Mouse (Mus musculus): ENCODE data around the gene Kalrn. TPM values are rescaled to one million over a fixed set of nuclear protein-coding genes. Genes with fewer than 3 reads are reported as not detected.

Kalrn gene
- polyA plus RNA-seq, 1 experiment from 2014 or later: 39.2 TPM

GRCm38 (mm10) chr16:34036327-34037047 lies 536.8 kb downstream of the Kalrn start:
- Histone ChIP-seq H3K4me1 (no peaks in the 10 kb centered on the region), H3K27ac (no peak overlapping the region), H3K4me3 (no peak overlapping the region), H3K9ac (no peak overlapping the region), H3K9me3 (no peaks in the 10 kb centered on the region), H3K4me2 (no peak overlapping the region), H3K27me3 (replicated peaks) (no peaks in the 10 kb centered on the region), H3K36me3 (replicated peaks) (peaks cover 31% of the 10 kb centered on the region)
- 88% methylated on average over 10 of the region's 10 CpGs for WGBS
- ATAC-seq (replicated peaks): no peak

GRCm38 (mm10) chr16:34035780-34036179 lies 537.6 kb downstream of the Kalrn start:
- Histone ChIP-seq H3K27ac (no peak overlapping the region), H3K27me3 (replicated peaks) (no peaks in the 10 kb centered on the region), H3K9me3 (no peaks in the 10 kb centered on the region), H3K36me3 (replicated peaks) (peaks cover 38% of the 10 kb centered on the region), H3K4me2 (no peak overlapping the region), H3K9ac (no peak overlapping the region), H3K4me3 (no peak overlapping the region), H3K4me1 (no peaks in the 10 kb centered on the region)
- no peak for ATAC-seq (replicated peaks)
- 89% methylated on average over 2 of the region's 2 CpGs for WGBS

- Histone ChIP-seq H3K4me2 (no peak overlapping the region), H3K27ac (no peak overlapping the region), H3K9ac (no peak overlapping the region), H3K4me1 (no peaks in the 10 kb centered on the region), H3K9me3 (no peaks in the 10 kb centered on the region), H3K27me3 (replicated peaks) (no peaks in the 10 kb centered on the region), H3K36me3 (replicated peaks) (peaks cover 35% of the 10 kb centered on the region), H3K4me3 (no peak overlapping the region)
- 97% methylated on average over 17 of the region's 17 CpGs for WGBS
- ATAC-seq (replicated peaks): no peak
These were observed 539.1 kb downstream of the Kalrn start for GRCm38 (mm10) chr16:34034267-34034666.

- Histone ChIP-seq H3K4me3 (no peak overlapping the region), H3K9me3 (no peaks in the 10 kb centered on the region), H3K27me3 (replicated peaks) (no peaks in the 10 kb centered on the region), H3K36me3 (replicated peaks) (peaks cover 34% of the 10 kb centered on the region), H3K9ac (no peak overlapping the region), H3K4me2 (no peak overlapping the region), H3K27ac (no peak overlapping the region), H3K4me1 (no peaks in the 10 kb centered on the region)
- 96% methylated on average over 12 of the region's 12 CpGs for WGBS
- ATAC-seq (replicated peaks): no peak
These were observed 541.2 kb downstream of the Kalrn start for GRCm38 (mm10) chr16:34032011-34032645.

GRCm38 (mm10) chr16:34031565-34031964 lies 541.8 kb downstream of the Kalrn start:
- H3K36me3 ChIP-seq (replicated peaks): peaks cover 40% of the 10 kb centered on the region
- WGBS: 88% methylated on average over 9 of the region's 9 CpGs
- no peak for ATAC-seq (replicated peaks)

GRCm38 (mm10) chr16:34030379-34030778 lies 543.0 kb downstream of the Kalrn start:
- Histone ChIP-seq H3K36me3 (replicated peaks) (peaks cover 43% of the 10 kb centered on the region), H3K9me3 (no peaks in the 10 kb centered on the region), H3K4me1 (no peaks in the 10 kb centered on the region), H3K9ac (no peak overlapping the region), H3K27ac (no peak overlapping the region), H3K4me2 (no peak overlapping the region), H3K27me3 (replicated peaks) (no peaks in the 10 kb centered on the region), H3K4me3 (no peak overlapping the region)
- ATAC-seq (replicated peaks): no peak
- WGBS: 87% methylated on average over 4 of the region's 4 CpGs

More at GRCm38 (mm10) chr16:34031565-34031964, 541.8 kb downstream of the Kalrn start:
- no peaks in the 10 kb centered on the region for H3K4me1 ChIP-seq
- no peaks in the 10 kb centered on the region for H3K27me3 ChIP-seq (replicated peaks)
- no peak overlapping the region for H3K27ac ChIP-seq
- H3K4me3 ChIP-seq: no peak overlapping the region
- no peak overlapping the region for H3K9ac ChIP-seq
- H3K4me2 ChIP-seq: no peak overlapping the region
- no peaks in the 10 kb centered on the region for H3K9me3 ChIP-seq

GRCm38 (mm10) chr16:34029790-34030189 lies 543.5 kb downstream of the Kalrn start:
- no peak for ATAC-seq (replicated peaks)
- Histone ChIP-seq H3K9me3 (no peaks in the 10 kb centered on the region), H3K9ac (no peak overlapping the region), H3K4me3 (no peak overlapping the region), H3K4me2 (no peak overlapping the region), H3K4me1 (no peaks in the 10 kb centered on the region), H3K27ac (no peak overlapping the region), H3K36me3 (replicated peaks) (peaks cover 42% of the 10 kb centered on the region), H3K27me3 (replicated peaks) (no peaks in the 10 kb centered on the region)
- 89% methylated on average over 5 of the region's 5 CpGs for WGBS

GRCm38 (mm10) chr16:34017241-34017640 lies 556.1 kb downstream of the Kalrn start:
- Histone ChIP-seq H3K27ac (no peak overlapping the region), H3K4me1 (no peaks in the 10 kb centered on the region), H3K27me3 (replicated peaks) (no peaks in the 10 kb centered on the region), H3K4me2 (no peak overlapping the region), H3K9me3 (no peaks in the 10 kb centered on the region), H3K4me3 (no peak overlapping the region), H3K9ac (no peak overlapping the region), H3K36me3 (replicated peaks) (peaks cover 15% of the 10 kb centered on the region)
- ATAC-seq (replicated peaks): no peak
- 83% methylated on average over 8 of the region's 8 CpGs for WGBS

- H3K36me3 ChIP-seq (replicated peaks): peaks cover 31% of the 10 kb centered on the region
- no peak overlapping the region for H3K27ac ChIP-seq
- H3K27me3 ChIP-seq (replicated peaks): no peaks in the 10 kb centered on the region
- H3K9ac ChIP-seq: no peak overlapping the region
- 93% methylated on average over 20 of the region's 20 CpGs for WGBS
- ATAC-seq (replicated peaks): no peak
- H3K4me2 ChIP-seq: no peak overlapping the region
- H3K4me1 ChIP-seq: no peaks in the 10 kb centered on the region
- H3K9me3 ChIP-seq: no peaks in the 10 kb centered on the region
- no peak overlapping the region for H3K4me3 ChIP-seq
These were observed 561.1 kb downstream of the Kalrn start for GRCm38 (mm10) chr16:34011991-34012845.

GRCm38 (mm10) chr16:34009567-34009966 lies 563.8 kb downstream of the Kalrn start:
- ATAC-seq (replicated peaks): no peak
- H3K4me1 ChIP-seq: peaks cover 3% of the 10 kb centered on the region
- no peaks in the 10 kb centered on the region for H3K9me3 ChIP-seq
- peaks cover 18% of the 10 kb centered on the region for H3K36me3 ChIP-seq (replicated peaks)
- no peak overlapping the region for H3K4me2 ChIP-seq
- H3K27me3 ChIP-seq (replicated peaks): no peaks in the 10 kb centered on the region
- no peak overlapping the region for H3K9ac ChIP-seq
- no peak overlapping the region for H3K27ac ChIP-seq
- no peak overlapping the region for H3K4me3 ChIP-seq
- 94% methylated on average over 2 of the region's 2 CpGs for WGBS

- Histone ChIP-seq H3K9me3 (no peaks in the 10 kb centered on the region), H3K36me3 (replicated peaks) (peaks cover 13% of the 10 kb centered on the region), H3K4me3 (no peak overlapping the region), H3K27me3 (replicated peaks) (no peaks in the 10 kb centered on the region), H3K9ac (no peak overlapping the region), H3K4me2 (no peak overlapping the region), H3K27ac (no peak overlapping the region), H3K4me1 (peaks cover 12% of the 10 kb centered on the region)
- 95% methylated on average over 3 of the region's 3 CpGs for WGBS
- ATAC-seq (replicated peaks): no peak
These were observed 567.3 kb downstream of the Kalrn start for GRCm38 (mm10) chr16:34005986-34006385.

- H3K4me2 ChIP-seq: no peak overlapping the region
- peak; percentile 89 for ATAC-seq (replicated peaks)
- H3K36me3 ChIP-seq (replicated peaks): no peaks in the 10 kb centered on the region
These were observed 569.2 kb downstream of the Kalrn start for GRCm38 (mm10) chr16:34004128-34004578.

More at GRCm38 (mm10) chr16:34004128-34004578, 569.2 kb downstream of the Kalrn start:
- Histone ChIP-seq H3K27me3 (replicated peaks) (no peaks in the 10 kb centered on the region), H3K9me3 (no peaks in the 10 kb centered on the region), H3K9ac (no peak overlapping the region), H3K4me1 (peaks cover 12% of the 10 kb centered on the region), H3K4me3 (no peak overlapping the region), H3K27ac (peak overlapping the region; percentile 42)
- 30% methylated on average over 4 of the region's 4 CpGs for WGBS

Data from midbrain, embryonic 15.5 days (tissue).